17 mouse cellular contexts compared by ENCODE assay signal in genomic region chr1:162947934-162948333, GRCm38 (mm10). TPM values are rescaled to one million over a fixed set of nuclear protein-coding genes. Genes with fewer than 3 reads are reported as not detected.
"Had no signal": no experiment of that assay in that cellular context is flagged by ENCODE, and none has a peak within 500 bp of the region (broad histone marks: within the 10 kb centered on the region; RNA-seq: fewer than 3 reads in every experiment).

No protein-coding gene starts in this region.

- H3K4me1 ChIP-seq: liver, embryonic 13.5 days; lung, embryonic 15.5 days; megakaryocyte, embryonic 14.5 days had no signal

- H3K27me3 ChIP-seq: limb, embryonic 12.5 days; liver, embryonic 13.5 days; lung, embryonic 15.5 days; megakaryocyte, embryonic 14.5 days had no signal

- H3K27ac ChIP-seq: left cerebral cortex, adult 2 months; limb, embryonic 12.5 days; liver, embryonic 13.5 days; lung, embryonic 15.5 days; macrophage had no signal

- H3K9ac ChIP-seq: limb, embryonic 12.5 days; liver, embryonic 13.5 days; liver, postnatal 0 days; lung, embryonic 15.5 days had no signal

- H3K36me3 ChIP-seq: limb, embryonic 12.5 days; liver, embryonic 13.5 days; lung, embryonic 15.5 days had no signal

- H3K4me2 ChIP-seq: limb, embryonic 12.5 days; liver, embryonic 13.5 days; lung, embryonic 15.5 days had no signal

- H3K4me3 ChIP-seq: left cerebral cortex, adult 2 months; limb, embryonic 12.5 days; liver, embryonic 13.5 days; lung, embryonic 15.5 days; megakaryocyte, embryonic 14.5 days had no signal

- DNase-seq: kidney, adult 8-10 months; kidney, postnatal 25 days; liver; liver, embryonic 13.5 days; liver, postnatal 0 days; lung, postnatal 14 days; right cerebral cortex, postnatal 4 days; spleen, adult 18-20 months; thymus, adult 2 months; thymus, postnatal 4 days had no signal

- ATAC-seq: intestine, postnatal 0 days; liver, postnatal 0 days had no signal

- H3K9me3 ChIP-seq: limb, embryonic 12.5 days; liver, embryonic 13.5 days; lung, embryonic 15.5 days; megakaryocyte, embryonic 14.5 days had no signal

RNA-seq across cellular contexts. Expression of gene Fmo6, which starts 10.6 kb away (rescaled TPM):
- polyA plus RNA-seq: intestine, postnatal 0 days; liver, embryonic 13.5 days; liver, postnatal 0 days; lung, embryonic 15.5 days; macrophage had no signal

RNA-seq across cellular contexts. Expression of gene Fmo3, which starts 36.4 kb away (rescaled TPM):
- polyA plus RNA-seq: intestine, postnatal 0 days; kidney, embryonic 16.5 days; limb, embryonic 12.5 days; liver, embryonic 13.5 days; lung, embryonic 15.5 days; macrophage had no signal

RNA-seq across cellular contexts. Expression of gene Fmo2, which starts 49.4 kb away (rescaled TPM):
- polyA plus RNA-seq: macrophage had no signal
